Mouse (Mus musculus) intestine, embryonic 15.5 days (tissue): ENCODE measurements around the gene Kctd14. TPM values are rescaled to one million over a fixed set of nuclear protein-coding genes. Genes with fewer than 3 reads are reported as not detected.
A peak's percentile ranks its signal among the peaks of the same experiment; 100 is the strongest.

Experiments used
- ATAC-seq: fragments of 200-750 bp; cut with Nextera tagmentation; 2 replicates; pipeline ENCODE4 v1.8.0; 2017; ENCODE audit warnings: moderate TSS enrichment, moderate library complexity
- H3K27ac ChIP-seq: fragments of 300-500 bp; sonication (generic); 2 replicates; pipeline ENCODE4 v1.5.1; 2015; ENCODE audit warnings: mild to moderate bottlenecking, inconsistent platforms
- H3K27me3 ChIP-seq: fragments of 300-500 bp; sonication (generic); replicated peaks from 2 replicates; pipeline ENCODE4 v1.6.1; 2015; ENCODE audit warnings: inconsistent platforms
- H3K36me3 ChIP-seq: fragments of 300-500 bp; sonication (generic); 2 replicates; pipeline ENCODE4 v1.6.1; 2015; ENCODE audit warnings: inconsistent platforms
- H3K4me1 ChIP-seq: fragments of 300-500 bp; sonication (generic); replicated peaks from 2 replicates; pipeline ENCODE4 v1.6.1; 2015; ENCODE audit warnings: inconsistent platforms
- H3K4me2 ChIP-seq: fragments of 300-500 bp; sonication (generic); replicated peaks from 2 replicates; pipeline ENCODE4 v1.6.1; 2015; ENCODE audit warnings: mild to moderate bottlenecking, inconsistent platforms
- H3K4me3 ChIP-seq: fragments of 300-500 bp; sonication (generic); replicated peaks from 2 replicates; pipeline ENCODE4 v1.5.1; 2015; ENCODE audit warnings: inconsistent platforms
- H3K9ac ChIP-seq: fragments of 300-500 bp; sonication (generic); 2 replicates; pipeline ENCODE4 v1.6.1; 2015; ENCODE audit warnings: inconsistent platforms
- H3K9me3 ChIP-seq: fragments of 300-500 bp; sonication (generic); 2 replicates; pipeline ENCODE4 v1.6.1; 2016; ENCODE audit warnings: inconsistent platforms
- WGBS: fragments of 180-500 bp; shearing (Covaris S2); methylation state at CpG from one replicate; pipeline ENCODE4 v1.1.7; 2015; 5-methylcytosine and 5-hydroxymethylcytosine counted together
- polyA plus RNA-seq: library from polyadenylated mRNA; unstranded; fragments of >200 nt; fragmentation: Nextera tagmentation; extraction: Ambion mirVana; gene quantifications from 2 replicates; pipeline ENCODE4 v1.2.1, GENCODE M21; 2015

Gene Kctd14
- polyA plus RNA-seq, 1 experiment from 2014 or later, result 4.5 TPM

- Histone ChIP-seq H3K9me3 (no peaks in the 10 kb centered on the region), H3K4me2 (no peak overlapping the region), H3K4me3 (no peak overlapping the region), H3K4me1 (0 out of 2 replicates have a peak, but pooled peaks cover 3% of the 10 kb centered on the region), H3K36me3 (no peaks in the 10 kb centered on the region), H3K27ac (no peak overlapping the region), H3K9ac (no peak overlapping the region), H3K27me3 (no peaks in the 10 kb centered on the region)
- ATAC-seq, result no peak
- 69% methylated on average over 6 of the region's 6 CpGs for WGBS
Observed at GRCm38 (mm10) chr7:97452196-97452595, 1.1 kb downstream of the Kctd14 start.

- Histone ChIP-seq H3K4me1 (0 out of 2 replicates have a peak, but pooled peaks cover 3% of the 10 kb centered on the region), H3K9ac (peak overlapping the region; percentile 58), H3K36me3 (no peaks in the 10 kb centered on the region), H3K4me2 (peak overlapping the region; percentile 97), H3K27ac (0 out of 2 replicates have a peak overlapping the region, but pooled peaks have one; percentile 17), H3K4me3 (peak overlapping the region; percentile 45), H3K27me3 (no peaks in the 10 kb centered on the region), H3K9me3 (no peaks in the 10 kb centered on the region)
- 1% methylated on average over 27 of the region's 27 CpGs for WGBS
- ATAC-seq, result peak; percentile 87
Observed at GRCm38 (mm10) chr7:97453141-97453921, 2.2 kb downstream of the Kctd14 start.

GRCm38 (mm10) chr7:97454795-97455194 lies 3.7 kb downstream of the Kctd14 start:
- no peak for ATAC-seq
- no peak overlapping the region for H3K9ac ChIP-seq
- no peaks in the 10 kb centered on the region for H3K36me3 ChIP-seq
- no peak overlapping the region for H3K27ac ChIP-seq
- H3K4me1 ChIP-seq, result 0 out of 2 replicates have a peak, but pooled peaks cover 3% of the 10 kb centered on the region
- no peak overlapping the region for H3K4me3 ChIP-seq
- H3K27me3 ChIP-seq, result no peaks in the 10 kb centered on the region
- no peaks in the 10 kb centered on the region for H3K9me3 ChIP-seq
- WGBS, result 88% methylated on average over 10 of the region's 10 CpGs
- H3K4me2 ChIP-seq, result no peak overlapping the region

- Histone ChIP-seq H3K4me1 (0 out of 2 replicates have a peak, but pooled peaks cover 3% of the 10 kb centered on the region), H3K27ac (no peak overlapping the region), H3K4me2 (no peak overlapping the region), H3K27me3 (no peaks in the 10 kb centered on the region), H3K4me3 (no peak overlapping the region), H3K9me3 (no peaks in the 10 kb centered on the region), H3K9ac (no peak overlapping the region), H3K36me3 (no peaks in the 10 kb centered on the region)
- 75% methylated on average over 3 of the region's 3 CpGs for WGBS
- no peak for ATAC-seq
Observed at GRCm38 (mm10) chr7:97455577-97455976, 4.5 kb downstream of the Kctd14 start.

- H3K4me1 ChIP-seq, result no peaks in the 10 kb centered on the region
- H3K27ac ChIP-seq, result no peak overlapping the region
- no peak overlapping the region for H3K9ac ChIP-seq
- no peaks in the 10 kb centered on the region for H3K36me3 ChIP-seq
- H3K9me3 ChIP-seq, result no peaks in the 10 kb centered on the region
- H3K27me3 ChIP-seq, result no peaks in the 10 kb centered on the region
- 40% methylated on average over 5 of the region's 5 CpGs for WGBS
- no peak overlapping the region for H3K4me2 ChIP-seq
- no peak overlapping the region for H3K4me3 ChIP-seq
- ATAC-seq, result no peak
Observed at GRCm38 (mm10) chr7:97473001-97473400, 21.9 kb downstream of the Kctd14 start.

- Histone ChIP-seq H3K9ac (no peak overlapping the region), H3K9me3 (no peaks in the 10 kb centered on the region), H3K4me2 (no peak overlapping the region), H3K27me3 (no peaks in the 10 kb centered on the region), H3K4me3 (no peak overlapping the region), H3K27ac (no peak overlapping the region), H3K36me3 (no peaks in the 10 kb centered on the region), H3K4me1 (peaks cover 8% of the 10 kb centered on the region)
- WGBS, result 54% methylated on average over 3 of the region's 3 CpGs
- no peak for ATAC-seq
Observed at GRCm38 (mm10) chr7:97479349-97479748, 28.2 kb downstream of the Kctd14 start.

GRCm38 (mm10) chr7:97480290-97480689 lies 29.2 kb downstream of the Kctd14 start:
- no peak overlapping the region for H3K9ac ChIP-seq
- H3K27ac ChIP-seq, result no peak overlapping the region
- H3K4me3 ChIP-seq, result peak overlapping the region; percentile 84
- no peaks in the 10 kb centered on the region for H3K36me3 ChIP-seq
- no peaks in the 10 kb centered on the region for H3K27me3 ChIP-seq
- WGBS, result 12% methylated on average over 3 of the region's 3 CpGs
- peaks cover 8% of the 10 kb centered on the region for H3K4me1 ChIP-seq
- peak overlapping the region; percentile 70 for H3K4me2 ChIP-seq
- H3K9me3 ChIP-seq, result no peaks in the 10 kb centered on the region
- ATAC-seq, result no peak

- no peaks in the 10 kb centered on the region for H3K9me3 ChIP-seq
- ATAC-seq, result peak; percentile 100
- WGBS, result under 1% methylated on average over 24 of the region's 24 CpGs
Observed at GRCm38 (mm10) chr7:97480821-97481339, 29.8 kb downstream of the Kctd14 start, which contains the start of gene Ints4. Ints4 (plus strand) TSS chr7:97480956.

GRCm38 (mm10) chr7:97483378-97483777 lies 32.3 kb downstream of the Kctd14 start:
- Histone ChIP-seq H3K4me2 (no peak overlapping the region), H3K9me3 (no peaks in the 10 kb centered on the region), H3K4me1 (peaks cover 8% of the 10 kb centered on the region), H3K4me3 (no peak overlapping the region), H3K36me3 (peaks cover 3% of the 10 kb centered on the region), H3K27ac (no peak overlapping the region), H3K9ac (no peak overlapping the region), H3K27me3 (no peaks in the 10 kb centered on the region)
- no peak for ATAC-seq
- WGBS, result 83% methylated on average over 2 of the region's 2 CpGs

More at GRCm38 (mm10) chr7:97480821-97481339, 29.8 kb downstream of the Kctd14 start, which contains the start of gene Ints4:
- Histone ChIP-seq H3K9ac (peak within 1 kb of the TSS; percentile 80), H3K27me3 (no peaks in the 10 kb centered on the region), H3K27ac (peak within 1 kb of the TSS; percentile 59; the same call in 1 of the 2 replicates), H3K4me3 (peak within 1 kb of the TSS; percentile 84), H3K36me3 (no peaks in the 10 kb centered on the region), H3K4me1 (peaks cover 8% of the 10 kb centered on the region), H3K4me2 (peak within 1 kb of the TSS; percentile 70)

- Histone ChIP-seq H3K27me3 (no peaks in the 10 kb centered on the region), H3K4me3 (no peak overlapping the region), H3K9me3 (no peaks in the 10 kb centered on the region), H3K4me2 (no peak overlapping the region), H3K4me1 (no peaks in the 10 kb centered on the region), H3K27ac (no peak overlapping the region), H3K36me3 (peaks cover 3% of the 10 kb centered on the region), H3K9ac (no peak overlapping the region)
- 68% methylated on average over 3 of the region's 3 CpGs for WGBS
- ATAC-seq, result no peak
Observed at GRCm38 (mm10) chr7:97491157-97491556, 40.0 kb downstream of the Kctd14 start.

- 88% methylated on average over 4 of the region's 4 CpGs for WGBS
- no peaks in the 10 kb centered on the region for H3K27me3 ChIP-seq
Observed at GRCm38 (mm10) chr7:97492420-97492819, 41.3 kb downstream of the Kctd14 start.

GRCm38 (mm10) chr7:97495052-97495451 lies 43.9 kb downstream of the Kctd14 start:
- no peak overlapping the region for H3K4me3 ChIP-seq
- H3K27ac ChIP-seq, result no peak overlapping the region
- no peak overlapping the region for H3K4me2 ChIP-seq
- H3K36me3 ChIP-seq, result no peaks in the 10 kb centered on the region; the same call in 1 of the 2 replicates
- no peak overlapping the region for H3K9ac ChIP-seq
- ATAC-seq, result no peak
- H3K9me3 ChIP-seq, result no peaks in the 10 kb centered on the region
- H3K4me1 ChIP-seq, result no peaks in the 10 kb centered on the region
- no peaks in the 10 kb centered on the region for H3K27me3 ChIP-seq

More at GRCm38 (mm10) chr7:97492420-97492819, 41.3 kb downstream of the Kctd14 start:
- H3K4me2 ChIP-seq, result no peak overlapping the region
- no peak for ATAC-seq
- H3K9ac ChIP-seq, result no peak overlapping the region
- no peaks in the 10 kb centered on the region for H3K9me3 ChIP-seq
- H3K4me1 ChIP-seq, result no peaks in the 10 kb centered on the region
- no peaks in the 10 kb centered on the region; the same call in 1 of the 2 replicates for H3K36me3 ChIP-seq
- H3K4me3 ChIP-seq, result no peak overlapping the region
- H3K27ac ChIP-seq, result no peak overlapping the region
